Mouse (Mus musculus) forebrain, embryonic 10.5 days (tissue): ENCODE results near the gene Akap6. TPM values are rescaled to one million over a fixed set of nuclear protein-coding genes. Genes with fewer than 3 reads are reported as not detected.

ENCODE experiments used
- DNase-seq: peaks from one replicate; pipeline ENCODE4 v3.0.0-alpha.2; 2017; ENCODE audit warnings: low spot score; ENCODE audit errors: extremely low spot score
- H3K27ac ChIP-seq: fragments of 300-500 bp; sonication (generic); 2 replicates; pipeline ENCODE4 v1.5.1; 2016; ENCODE audit warnings: mild to moderate bottlenecking
- H3K27me3 ChIP-seq: fragments of 300-500 bp; sonication (generic); 2 replicates; pipeline ENCODE4 v1.6.1; 2016; ENCODE audit warnings: mild to moderate bottlenecking; ENCODE audit not compliant: poor library complexity, severe bottlenecking
- H3K36me3 ChIP-seq: fragments of 300-500 bp; sonication (generic); replicated peaks from 2 replicates; pipeline ENCODE4 v1.6.1; 2016; ENCODE audit warnings: mild to moderate bottlenecking, moderate library complexity
- H3K4me1 ChIP-seq: fragments of 300-500 bp; sonication (generic); 2 replicates; pipeline ENCODE4 v1.6.1; 2016
- H3K4me3 ChIP-seq: fragments of 300-500 bp; sonication (generic); 2 replicates; pipeline ENCODE4 v1.5.1; 2016; ENCODE audit warnings: mild to moderate bottlenecking, moderate library complexity
- H3K9me3 ChIP-seq: fragments of 300-500 bp; sonication (generic); 2 replicates; pipeline ENCODE4 v1.6.1; 2016; ENCODE audit warnings: mild to moderate bottlenecking, moderate library complexity
- WGBS: fragments of 180-500 bp; shearing (Covaris S2); methylation state at CpG from one replicate; pipeline ENCODE4 v1.1.7; 2016; 5-methylcytosine and 5-hydroxymethylcytosine counted together
- polyA plus RNA-seq: library from polyadenylated mRNA; unstranded; fragments of >200 nt; fragmentation: Nextera tagmentation; extraction: Ambion mirVana; gene quantifications from 2 replicates; pipeline ENCODE4 v1.2.1, GENCODE M21; 2016

Gene Akap6
- polyA plus RNA-seq, 1 experiment from 2014 or later, result 3.0 TPM

- no peak for DNase-seq
Measured at GRCm38 (mm10) chr12:52957587-52957986, 258.4 kb downstream of the Akap6 start.

GRCm38 (mm10) chr12:52957994-52958393, 258.8 kb downstream of the Akap6 start:
- H3K4me3 ChIP-seq, result no peak overlapping the region

More at GRCm38 (mm10) chr12:52957587-52957986, 258.4 kb downstream of the Akap6 start:
- Histone ChIP-seq H3K4me1 (peaks cover 7% of the 10 kb centered on the region), H3K9me3 (no peaks in the 10 kb centered on the region), H3K27ac (no peak overlapping the region), H3K4me3 (no peak overlapping the region), H3K36me3 (no peaks in the 10 kb centered on the region), H3K27me3 (no peaks in the 10 kb centered on the region)
- 94% methylated on average over 3 of the region's 3 CpGs for WGBS

GRCm38 (mm10) chr12:52991745-52992144, 292.6 kb downstream of the Akap6 start:
- WGBS, result 92% methylated on average over 6 of the region's 6 CpGs
- Histone ChIP-seq H3K9me3 (no peaks in the 10 kb centered on the region), H3K27ac (no peak overlapping the region), H3K36me3 (no peaks in the 10 kb centered on the region), H3K4me1 (no peaks in the 10 kb centered on the region; the same call in 1 of the 2 replicates), H3K27me3 (no peaks in the 10 kb centered on the region), H3K4me3 (no peak overlapping the region)
- DNase-seq, result no peak

More at GRCm38 (mm10) chr12:52957994-52958393, 258.8 kb downstream of the Akap6 start:
- Histone ChIP-seq H3K4me1 (peaks cover 7% of the 10 kb centered on the region), H3K9me3 (no peaks in the 10 kb centered on the region), H3K27me3 (no peaks in the 10 kb centered on the region), H3K36me3 (no peaks in the 10 kb centered on the region), H3K27ac (no peak overlapping the region)
- 66% methylated on average over 3 of the region's 3 CpGs for WGBS
- no peak for DNase-seq

GRCm38 (mm10) chr12:53012336-53012735, 313.2 kb downstream of the Akap6 start:
- H3K27ac ChIP-seq, result peak overlapping the region; percentile 16; the same call in 1 of the 2 replicates

GRCm38 (mm10) chr12:53014539-53014938, 315.4 kb downstream of the Akap6 start:
- no peak overlapping the region for H3K27ac ChIP-seq
- H3K4me3 ChIP-seq, result no peak overlapping the region
- H3K9me3 ChIP-seq, result no peaks in the 10 kb centered on the region
- 89% methylated on average over 6 of the region's 6 CpGs for WGBS
- H3K4me1 ChIP-seq, result peaks cover 12% of the 10 kb centered on the region
- H3K36me3 ChIP-seq, result no peaks in the 10 kb centered on the region
- DNase-seq, result no peak
- no peaks in the 10 kb centered on the region for H3K27me3 ChIP-seq

More at GRCm38 (mm10) chr12:53012336-53012735, 313.2 kb downstream of the Akap6 start:
- H3K36me3 ChIP-seq, result no peaks in the 10 kb centered on the region
- no peak for DNase-seq
- peaks cover 12% of the 10 kb centered on the region for H3K4me1 ChIP-seq
- H3K4me3 ChIP-seq, result no peak overlapping the region
- WGBS, result 17% methylated on average over 3 of the region's 3 CpGs
- no peaks in the 10 kb centered on the region for H3K9me3 ChIP-seq
- H3K27me3 ChIP-seq, result no peaks in the 10 kb centered on the region

- no peak for DNase-seq
- Histone ChIP-seq H3K36me3 (no peaks in the 10 kb centered on the region), H3K27me3 (no peaks in the 10 kb centered on the region), H3K9me3 (no peaks in the 10 kb centered on the region), H3K4me1 (peaks cover 37% of the 10 kb centered on the region), H3K4me3 (no peak overlapping the region), H3K27ac (no peak overlapping the region)
- 73% methylated on average over 9 of the region's 9 CpGs for WGBS
Measured at GRCm38 (mm10) chr12:53024575-53025246, 325.5 kb downstream of the Akap6 start.

GRCm38 (mm10) chr12:53027308-53027707, 328.1 kb downstream of the Akap6 start:
- DNase-seq, result no peak
- Histone ChIP-seq H3K4me3 (no peak overlapping the region), H3K27me3 (no peaks in the 10 kb centered on the region), H3K27ac (no peak overlapping the region), H3K36me3 (no peaks in the 10 kb centered on the region), H3K9me3 (no peaks in the 10 kb centered on the region), H3K4me1 (peaks cover 43% of the 10 kb centered on the region)
- WGBS, result 85% methylated on average over 4 of the region's 4 CpGs

- no peak for DNase-seq
- Histone ChIP-seq H3K27me3 (no peaks in the 10 kb centered on the region), H3K36me3 (no peaks in the 10 kb centered on the region), H3K4me1 (peaks cover 49% of the 10 kb centered on the region), H3K4me3 (no peak overlapping the region), H3K27ac (peak overlapping the region; percentile 25; the same call in 1 of the 2 replicates), H3K9me3 (no peaks in the 10 kb centered on the region)
- 65% methylated on average over 5 of the region's 5 CpGs for whole genome bisulfite sequencing
Measured at GRCm38 (mm10) chr12:53028926-53029325, 329.7 kb downstream of the Akap6 start.

- no peak overlapping the region for H3K27ac ChIP-seq
- WGBS, result 86% methylated on average over 6 of the region's 6 CpGs
- H3K4me1 ChIP-seq, result peaks cover 44% of the 10 kb centered on the region
Measured at GRCm38 (mm10) chr12:53029910-53030309, 330.7 kb downstream of the Akap6 start.

GRCm38 (mm10) chr12:53032762-53033161, 333.6 kb downstream of the Akap6 start:
- no peaks in the 10 kb centered on the region for H3K27me3 ChIP-seq
- peak overlapping the region; percentile 20; the same call in 1 of the 2 replicates for H3K4me3 ChIP-seq

More at GRCm38 (mm10) chr12:53029910-53030309, 330.7 kb downstream of the Akap6 start:
- Histone ChIP-seq H3K36me3 (no peaks in the 10 kb centered on the region), H3K9me3 (no peaks in the 10 kb centered on the region), H3K4me3 (no peak overlapping the region), H3K27me3 (no peaks in the 10 kb centered on the region)
- no peak for DNase-seq

GRCm38 (mm10) chr12:53033404-53033913, 334.3 kb downstream of the Akap6 start:
- Histone ChIP-seq H3K36me3 (no peaks in the 10 kb centered on the region), H3K9me3 (no peaks in the 10 kb centered on the region), H3K4me1 (peaks cover 26% of the 10 kb centered on the region), H3K4me3 (peak overlapping the region; percentile 20; the same call in 1 of the 2 replicates), H3K27me3 (no peaks in the 10 kb centered on the region), H3K27ac (peak overlapping the region; percentile 91)
- DNase-seq, result peak; percentile 61
- WGBS, result 32% methylated on average over 14 of the region's 14 CpGs

More at GRCm38 (mm10) chr12:53032762-53033161, 333.6 kb downstream of the Akap6 start:
- peak; percentile 73 for DNase-seq
- Histone ChIP-seq H3K36me3 (no peaks in the 10 kb centered on the region), H3K4me1 (peaks cover 26% of the 10 kb centered on the region), H3K27ac (peak overlapping the region; percentile 91), H3K9me3 (no peaks in the 10 kb centered on the region)
- WGBS, result 6% methylated on average over 7 of the region's 7 CpGs

- peaks cover 12% of the 10 kb centered on the region for H3K4me1 ChIP-seq
- H3K36me3 ChIP-seq, result no peaks in the 10 kb centered on the region
- no peaks in the 10 kb centered on the region for H3K9me3 ChIP-seq
- H3K27ac ChIP-seq, result no peak overlapping the region
- no peaks in the 10 kb centered on the region for H3K27me3 ChIP-seq
- no peak for DNase-seq
- H3K4me3 ChIP-seq, result no peak overlapping the region
- WGBS, result 93% methylated on average over 5 of the region's 5 CpGs
Measured at GRCm38 (mm10) chr12:53040634-53041033, 341.5 kb downstream of the Akap6 start.

- no peaks in the 10 kb centered on the region for H3K9me3 ChIP-seq
- DNase-seq, result peak; percentile 63
- H3K4me3 ChIP-seq, result no peak overlapping the region
- H3K27ac ChIP-seq, result peak overlapping the region; percentile 60; the same call in 1 of the 2 replicates
- H3K4me1 ChIP-seq, result peaks cover 12% of the 10 kb centered on the region
- no peaks in the 10 kb centered on the region for H3K36me3 ChIP-seq
- 21% methylated on average over 5 of the region's 5 CpGs for WGBS
- no peaks in the 10 kb centered on the region for H3K27me3 ChIP-seq
Measured at GRCm38 (mm10) chr12:53042739-53043138, 343.6 kb downstream of the Akap6 start.
